Mouse (Mus musculus) stomach, postnatal 0 days (tissue): Measurements from ENCODE around the gene Psmb4.

Source experiments
- CTCF ChIP-seq: IDR thresholded peaks from 2 replicates; pipeline ENCODE4 v1.5.1; 2016; ENCODE audit warnings: antibody characterized with exemption, low read depth, mild to moderate bottlenecking, moderate library complexity
- EP300 ChIP-seq: optimal IDR thresholded peaks from 2 replicates; pipeline ENCODE3; 2016; ENCODE audit warnings: antibody characterized with exemption

DNA sequence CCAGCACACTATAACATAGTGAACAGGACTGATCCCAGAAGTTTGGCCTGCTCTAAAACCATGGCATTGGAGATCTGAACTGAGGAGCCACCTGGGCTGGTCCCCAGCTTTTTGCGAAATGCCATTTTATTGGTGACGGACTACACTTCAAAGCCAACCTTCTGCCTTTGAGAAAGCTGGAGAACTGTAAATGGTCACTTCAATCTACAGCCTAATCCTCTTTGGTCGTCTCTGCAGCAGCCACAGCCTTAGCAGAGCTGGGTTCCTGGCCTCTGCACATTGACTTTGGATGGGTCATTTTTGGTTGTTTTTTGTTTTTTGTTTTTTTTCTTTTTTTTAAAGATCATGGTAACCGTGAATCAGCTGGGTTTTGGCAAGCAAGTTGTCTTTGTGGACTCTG lies 4.9 kb downstream of the Psmb4 start:
- TF ChIP-seq CTCF (no peak), EP300 (no peak)
